Mouse (Mus musculus) embryonic stem cell, embryonic (primary cell): ENCODE measurements at regions not wholly inside any gene's neighbourhood (a gene's known extent, or its start where the extent isn't known, plus 50 kb on each side); places are given as distances from the start of the nearest gene placed in this dataset.

ENCODE experiments used
- CTCF ChIA-PET, 4 experiments: fragments of 300-600 bp in 2 of 4; fragments of 350-600 bp in 2 of 4; sonication (Branson Sonifier 250); formaldehyde crosslinking; loops; one replicate each; lab custom pipeline; 2022; ENCODE audit warnings: inconsistent platforms in 2 of 4; lab: Charles Lee
- POLR2A ChIA-PET, 4 experiments: fragments of 300-600 bp in 2 of 4; fragments of 350-600 bp in 2 of 4; sonication (Branson Sonifier 250); formaldehyde crosslinking; loops; one replicate each; lab custom pipeline; 2022; ENCODE audit warnings: antibody characterized with exemption in 4 of 4, inconsistent platforms in 1 of 4; lab: Charles Lee

GRCm38 (mm10) chr3:66698083-66698482 is 283.1 kb upstream of the Rsrc1 start:
- POLR2A ChIA-PET: no interaction called here

DNA sequence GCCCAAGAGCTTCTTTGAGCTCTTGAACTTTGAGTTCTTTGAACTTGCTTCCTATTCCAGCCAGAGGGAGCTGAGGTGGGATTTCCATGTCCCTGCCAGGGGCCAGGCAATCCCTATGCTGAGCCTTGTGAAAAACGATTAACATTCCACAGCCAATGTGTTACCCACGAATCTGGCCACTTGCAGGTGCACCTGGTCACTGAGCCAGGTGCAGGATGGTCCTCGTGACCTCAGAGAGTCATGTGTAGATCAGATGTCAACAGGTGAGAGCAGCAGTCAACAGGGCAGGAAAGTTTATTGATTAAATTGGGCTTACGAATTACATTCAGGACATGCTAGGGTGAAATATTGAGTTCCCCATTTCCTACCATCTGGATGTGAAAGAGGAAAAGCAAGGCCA is 275.4 kb upstream of the Rsrc1 start:
- ChIA-PET CTCF (no interaction called here), POLR2A (no interaction called here)

More at GRCm38 (mm10) chr3:66698083-66698482, 283.1 kb upstream of the Rsrc1 start:
- CTCF ChIA-PET: interaction anchor here in 1 of 4 experiments (0.7 kb wide), 1 partner anchor 870 kb away, joined by 4 read pairs; no protein-coding TSS in a partner anchor

DNA sequence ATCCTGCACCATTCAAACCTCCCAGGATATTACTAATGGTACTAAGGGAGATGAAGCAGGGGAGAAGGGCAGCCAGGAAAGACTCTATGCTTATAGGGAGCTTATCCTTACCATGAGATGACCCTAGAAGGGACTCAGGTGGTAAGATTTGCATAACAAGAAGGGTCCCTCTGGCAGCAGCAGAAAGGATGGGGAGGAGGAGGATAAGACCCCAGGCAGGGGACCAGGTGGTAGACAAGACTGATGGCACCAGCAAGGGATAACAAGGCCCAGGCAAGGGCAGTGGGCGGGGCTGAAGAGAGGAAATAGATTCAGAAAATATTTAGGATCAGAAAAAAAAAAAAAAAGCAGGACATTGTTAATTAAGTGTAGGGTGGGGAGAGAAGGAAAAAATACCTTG is 245.7 kb upstream of the Rsrc1 start:
- POLR2A ChIA-PET: interaction anchor here in 1 of 4 experiments (0.5 kb wide), 1 partner anchor 417 kb away, joined by 4 read pairs; no protein-coding TSS in a partner anchor
- CTCF ChIA-PET: no interaction called here

- ChIA-PET POLR2A (interaction anchor here in 1 of 4 experiments (0.7 kb wide), 1 partner anchor 414 kb away, joined by 3 read pairs; no protein-coding TSS in a partner anchor), CTCF (no interaction called here)
These were observed 242.8 kb upstream of the Rsrc1 start for GRCm38 (mm10) chr3:66738201-66739062.

DNA sequence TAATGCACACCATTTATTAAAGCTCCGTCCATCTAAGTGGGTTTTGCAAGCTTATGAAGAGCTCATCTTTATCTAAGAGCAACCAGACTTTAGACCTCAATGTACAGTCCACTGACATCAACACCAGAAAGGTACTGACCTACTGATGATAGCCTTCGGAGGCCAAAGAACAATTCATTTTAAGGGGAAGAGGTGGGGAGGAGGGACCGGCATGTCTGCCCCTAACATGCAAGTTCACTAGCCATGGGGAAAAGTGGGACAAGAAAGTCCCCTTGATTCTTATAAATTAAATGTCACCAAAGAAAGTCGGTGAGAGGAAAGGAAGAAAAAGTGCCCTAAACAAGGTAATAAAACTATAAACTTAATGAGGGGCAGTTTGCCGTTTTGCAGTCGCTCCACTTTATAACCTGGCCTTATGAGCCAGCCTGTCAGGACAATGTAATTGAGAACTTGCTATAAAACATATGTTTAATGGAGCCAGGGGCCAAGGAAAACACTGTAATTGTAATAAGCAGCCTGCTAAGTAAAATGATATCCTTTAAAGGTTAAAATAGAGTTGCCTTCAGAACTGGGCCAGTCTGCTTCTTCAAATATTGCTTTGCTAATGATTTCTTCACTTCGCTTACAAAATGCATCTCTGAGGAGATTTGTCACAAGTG is 241.7 kb upstream of the Rsrc1 start:
- POLR2A ChIA-PET: no interaction called here
- CTCF ChIA-PET: no interaction called here

DNA sequence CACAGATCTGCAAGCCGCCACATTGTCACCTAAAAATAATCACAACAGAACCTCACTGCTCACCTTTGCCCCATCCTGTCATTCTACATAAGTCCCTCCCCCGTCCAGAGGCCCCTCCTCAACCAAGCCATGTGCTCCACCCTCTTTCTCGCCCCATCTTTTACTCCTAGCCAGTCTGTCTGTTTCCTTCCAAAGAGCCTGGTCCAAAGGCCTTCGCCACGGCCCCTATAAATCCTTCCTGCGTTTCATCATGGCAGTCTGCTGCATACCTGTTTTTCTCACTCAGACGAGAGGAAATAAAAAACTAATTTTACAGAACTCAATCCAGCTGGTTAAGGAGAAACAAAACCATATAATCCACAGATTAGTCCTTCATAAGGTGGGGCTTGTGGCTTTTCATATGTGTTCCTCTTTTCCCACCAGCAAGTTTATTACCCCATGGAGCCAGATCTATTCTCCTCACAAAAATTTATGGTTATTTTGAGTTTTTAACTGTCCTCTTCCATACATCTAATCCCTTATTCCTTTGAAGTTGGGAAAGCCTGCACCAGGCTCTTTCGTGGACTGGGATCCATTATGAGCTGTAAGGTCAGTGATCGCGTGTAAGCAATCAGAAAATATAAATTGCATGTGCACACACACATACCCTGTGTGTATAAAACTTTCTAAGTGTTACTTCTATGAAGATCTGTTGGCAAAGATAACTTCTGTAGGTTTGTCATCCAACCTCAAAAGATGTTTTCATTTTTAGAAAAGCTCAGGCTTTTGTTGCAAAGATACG is 236.9 kb upstream of the Rsrc1 start:
- CTCF ChIA-PET: no interaction called here
- POLR2A ChIA-PET: no interaction called here

- POLR2A ChIA-PET: no interaction called here
- CTCF ChIA-PET: no interaction called here
These were observed 234.7 kb upstream of the Rsrc1 start for GRCm38 (mm10) chr3:66746373-66747072.

DNA sequence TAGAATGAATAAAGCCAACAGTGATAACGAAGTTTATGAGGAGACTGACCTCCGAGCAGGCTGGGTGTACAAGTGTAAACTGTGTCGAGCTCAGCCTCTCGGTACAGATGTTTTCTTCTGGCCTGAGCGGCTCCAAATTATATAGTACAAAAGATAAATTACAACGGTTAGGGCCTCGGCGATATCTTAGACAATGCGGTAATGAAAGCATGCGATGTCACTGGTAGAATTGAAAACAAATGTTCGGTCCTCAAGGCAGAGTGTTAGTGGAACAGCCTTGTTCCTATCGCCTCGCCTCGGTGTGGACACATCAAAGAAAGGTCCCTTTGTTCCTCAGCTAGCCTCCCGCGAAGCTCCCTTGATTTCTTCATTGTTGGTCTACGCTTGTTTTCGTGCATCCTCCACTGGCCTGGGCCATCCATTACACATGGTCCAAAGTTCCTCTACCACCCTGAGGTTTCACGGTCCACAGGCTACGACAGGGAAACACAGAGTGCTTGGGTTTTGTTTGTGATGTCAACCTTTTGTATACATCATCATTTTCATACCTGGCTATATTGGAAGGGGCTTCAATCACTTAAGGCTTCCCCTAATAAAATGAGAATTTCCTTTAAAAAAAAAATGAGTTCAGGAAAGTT is 234.0 kb upstream of the Rsrc1 start:
- ChIA-PET POLR2A (no interaction called here), CTCF (interaction anchor here in 1 of 4 experiments (0.6 kb wide), 1 partner anchor 29 kb away, joined by 3 read pairs; no protein-coding TSS in a partner anchor)

DNA sequence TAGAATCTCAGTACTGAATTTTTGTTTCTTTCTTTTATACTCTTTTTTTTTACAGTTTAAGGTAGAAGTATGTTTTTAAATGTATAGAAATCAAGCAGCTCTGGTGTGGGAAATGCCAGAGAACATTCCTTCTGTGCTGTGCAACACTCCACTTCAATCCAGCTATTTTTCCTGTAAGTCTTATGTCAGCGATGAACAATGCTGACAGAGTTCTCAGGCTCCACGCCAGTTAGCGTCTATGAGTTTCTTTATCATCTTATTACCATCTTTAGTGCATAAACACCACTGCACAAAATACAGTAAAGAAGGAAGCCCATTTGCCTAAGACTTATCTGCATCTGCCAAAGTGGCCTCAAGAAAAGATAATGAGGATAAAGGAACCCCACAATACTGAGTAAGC is 223.0 kb upstream of the Rsrc1 start:
- CTCF ChIA-PET: no interaction called here
- POLR2A ChIA-PET: no interaction called here

GRCm38 (mm10) chr3:66759841-66760240 is 221.3 kb upstream of the Rsrc1 start:
- ChIA-PET POLR2A (no interaction called here), CTCF (no interaction called here)

GRCm38 (mm10) chr3:66762446-66762845 is 218.7 kb upstream of the Rsrc1 start:
- ChIA-PET POLR2A (no interaction called here), CTCF (no interaction called here)

GRCm38 (mm10) chr3:66797351-66798010 is 183.7 kb upstream of the Rsrc1 start:
- ChIA-PET POLR2A (no interaction called here), CTCF (no interaction called here)

DNA sequence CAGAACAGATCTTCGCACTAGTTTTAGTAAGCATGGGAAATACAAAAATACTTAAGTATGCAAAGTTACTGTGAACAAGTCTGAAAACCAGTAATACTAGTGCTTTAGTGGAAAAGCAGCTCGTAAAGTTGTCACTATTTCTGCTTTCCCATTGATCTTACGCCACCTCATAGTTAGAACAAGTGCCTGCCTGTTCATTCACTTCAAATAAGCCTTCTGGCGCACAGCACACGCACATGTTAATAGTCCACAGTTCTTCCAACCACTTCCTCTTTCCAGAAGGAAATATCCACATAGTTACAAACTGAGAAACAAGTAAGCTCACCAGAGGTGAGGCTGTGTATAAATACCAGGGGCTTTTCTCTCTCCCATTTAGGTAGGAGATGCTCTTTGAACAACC is 182.9 kb upstream of the Rsrc1 start:
- ChIA-PET CTCF (no interaction called here), POLR2A (no interaction called here)

GRCm38 (mm10) chr3:66802538-66802937 is 178.7 kb upstream of the Rsrc1 start:
- POLR2A ChIA-PET: no interaction called here
- CTCF ChIA-PET: no interaction called here

DNA sequence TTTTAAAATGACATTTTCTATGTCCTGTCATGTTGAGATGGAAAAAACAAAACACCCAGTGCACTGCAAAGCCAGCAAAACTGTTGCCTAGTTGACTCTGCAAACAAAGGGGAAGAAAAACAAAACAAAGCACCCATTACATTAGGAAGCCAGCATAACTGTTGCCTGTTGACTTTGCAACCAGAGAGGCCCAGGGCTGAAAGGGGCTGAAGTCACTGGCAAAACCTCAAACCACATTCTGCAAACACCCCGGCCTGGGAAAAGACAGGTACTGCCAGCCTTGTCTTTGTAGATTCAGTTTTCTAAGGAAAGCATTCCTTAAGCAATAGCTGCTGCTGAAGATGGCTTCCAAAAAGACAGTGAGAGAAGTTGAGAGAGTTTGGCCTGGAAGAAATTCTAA is 175.0 kb upstream of the Rsrc1 start:
- CTCF ChIA-PET: no interaction called here

DNA sequence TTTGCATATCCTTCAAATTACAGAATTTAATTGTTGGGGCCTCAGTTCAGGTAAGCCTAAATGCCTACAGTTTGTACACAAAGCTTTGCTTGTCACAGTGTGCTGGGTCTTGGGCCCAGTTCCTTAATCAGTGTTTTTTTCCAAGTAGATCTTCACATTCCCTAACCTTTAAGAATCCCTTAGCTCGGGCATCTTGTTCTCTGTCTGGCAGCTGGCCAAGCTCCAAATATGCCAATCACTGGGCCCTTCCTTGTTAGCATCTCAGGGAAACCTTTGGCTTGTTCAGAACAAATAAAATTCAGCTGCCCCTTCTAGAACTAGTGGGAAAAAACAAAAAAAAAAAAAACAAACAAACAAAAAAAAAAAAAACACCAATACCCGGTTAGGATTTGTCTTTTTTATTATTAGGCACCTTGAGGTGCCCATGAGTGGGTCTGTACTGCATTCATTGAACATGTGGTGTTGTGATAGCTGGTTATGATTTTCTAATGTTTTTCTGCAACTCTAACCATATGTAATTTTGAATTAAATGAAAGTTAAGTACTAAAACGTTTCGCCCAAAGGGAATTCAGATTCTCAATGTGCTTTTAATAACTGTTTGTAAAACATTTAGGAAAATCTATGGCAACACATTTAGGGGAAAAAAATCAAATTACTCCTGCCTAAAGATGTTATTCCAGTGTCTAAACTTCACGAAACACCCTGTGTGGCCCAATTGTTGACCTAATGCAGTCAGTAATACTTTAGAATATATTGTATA is 168.3 kb upstream of the Rsrc1 start:
- POLR2A ChIA-PET: no interaction called here

More for the DNA sequence above, 175.0 kb upstream of the Rsrc1 start:
- POLR2A ChIA-PET: no interaction called here

DNA sequence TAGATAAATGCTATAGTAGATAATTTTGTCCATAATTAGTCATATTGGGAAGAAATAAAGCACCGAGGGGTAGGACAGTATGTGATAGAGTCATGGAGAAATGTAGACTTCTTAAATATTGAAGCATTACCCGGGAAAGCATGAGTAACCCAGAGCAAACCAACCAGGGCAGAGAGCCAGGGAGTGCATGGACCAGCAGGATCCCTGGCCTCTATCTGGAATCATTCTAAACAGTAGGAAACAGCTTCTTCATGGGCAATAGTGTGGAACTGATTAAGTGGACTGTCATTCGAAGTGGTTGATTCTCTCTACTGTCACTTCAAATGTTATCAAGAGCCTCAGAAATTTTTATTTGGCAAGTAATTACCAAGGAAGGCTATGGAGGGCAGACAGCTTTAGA is 155.4 kb upstream of the Rsrc1 start:
- CTCF ChIA-PET: no interaction called here
- POLR2A ChIA-PET: no interaction called here

More for the DNA sequence above, 168.3 kb upstream of the Rsrc1 start:
- CTCF ChIA-PET: interaction anchor here in 1 of 4 experiments (0.6 kb wide), 1 partner anchor 39 kb away, joined by 6 read pairs; no protein-coding TSS in a partner anchor
